Mouse (Mus musculus): Measurements from ENCODE around the gene Kbtbd4.

GRCm38 (mm10) chr2:90881824-90882223 is 22.7 kb upstream of the Kbtbd4 start:
- TF ChIP-seq CTCF (IDR thresholded peaks at IDR 0.05; ENCODE audit: insufficient read depth, low read depth, low read length) (no peak), POLR2A (IDR thresholded peaks at IDR 0.05; ENCODE audit: insufficient read depth, low read depth, low read length) (no peak)
